Mouse (Mus musculus): Measurements from ENCODE around the gene Cpvl. TPM values are rescaled to one million over a fixed set of nuclear protein-coding genes. Genes with fewer than 3 reads are reported as not detected.

Gene Cpvl
- polyA plus RNA-seq, 1 experiment from 2014 or later: not detected

DNA sequence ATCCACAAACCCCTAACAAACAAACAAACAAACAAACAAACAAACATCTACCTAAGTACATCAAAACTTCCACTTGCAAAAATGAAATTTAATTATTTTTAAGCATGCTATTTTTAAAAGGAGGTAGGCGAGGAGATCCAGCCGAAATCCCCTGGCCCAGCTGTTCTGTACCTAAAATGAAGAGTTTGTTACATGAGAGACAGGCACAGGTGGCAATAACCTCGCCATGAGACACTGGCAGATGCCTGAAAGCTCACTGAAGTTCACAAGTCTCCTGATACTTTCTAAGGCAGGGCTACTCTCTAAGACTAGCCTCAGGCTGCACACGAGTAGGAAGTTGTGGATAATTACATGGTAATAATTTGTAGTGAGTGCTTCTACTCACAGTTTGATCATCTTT lies 26.8 kb upstream of the Cpvl start:
- Histone ChIP-seq H3K27me3 (replicated peaks; ENCODE audit: control insufficient read depth, insufficient read depth, low read length) (no peaks in the 10 kb centered on the region), H3K27ac (ENCODE audit: low read depth, low read length) (no peak overlapping the region), H3K4me3 (ENCODE audit: low read depth, low read length) (no peak overlapping the region), H3K36me3 (ENCODE audit: control insufficient read depth, insufficient read depth, low read length) (no peaks in the 10 kb centered on the region), H3K9me3 (replicated peaks; ENCODE audit: control insufficient read depth, low read length) (no peaks in the 10 kb centered on the region), H3K4me1 (ENCODE audit: control insufficient read depth, insufficient read depth, low read length) (peaks cover 3% of the 10 kb centered on the region; the same call in 1 of the 2 replicates), H3K9ac (ENCODE audit: low read length) (no peak overlapping the region), H3K4me2 (ENCODE audit: low read length) (no peak overlapping the region)
- no peak for ATAC-seq
- no peak for DNase-seq (ENCODE audit: low spot score)
- WGBS: 87% methylated on average over 4 of the region's 4 CpGs

- WGBS: 89% methylated on average over 3 of the region's 3 CpGs
- DNase-seq (ENCODE audit: low spot score): no peak
- Histone ChIP-seq H3K27ac (ENCODE audit: low read depth, low read length) (no peak overlapping the region), H3K9ac (ENCODE audit: low read length) (no peak overlapping the region), H3K4me3 (ENCODE audit: low read depth, low read length) (no peak overlapping the region), H3K36me3 (ENCODE audit: control insufficient read depth, insufficient read depth, low read length) (no peaks in the 10 kb centered on the region), H3K9me3 (replicated peaks; ENCODE audit: control insufficient read depth, low read length) (peaks cover 2% of the 10 kb centered on the region; the same call in 1 of the 2 replicates), H3K27me3 (replicated peaks; ENCODE audit: control insufficient read depth, insufficient read depth, low read length) (no peaks in the 10 kb centered on the region), H3K4me2 (ENCODE audit: low read length) (no peak overlapping the region), H3K4me1 (ENCODE audit: control insufficient read depth, insufficient read depth, low read length) (no peaks in the 10 kb centered on the region)
- ATAC-seq: no peak
Measured at GRCm38 (mm10) chr6:53996226-53996955, 17.9 kb upstream of the Cpvl start.

GRCm38 (mm10) chr6:53995519-53995918 lies 17.0 kb upstream of the Cpvl start:
- H3K27me3 ChIP-seq (replicated peaks; ENCODE audit: control insufficient read depth, insufficient read depth, low read length): no peaks in the 10 kb centered on the region
- DNase-seq (ENCODE audit: low spot score) (no peak), ATAC-seq (no peak)
- H3K9me3 ChIP-seq (replicated peaks; ENCODE audit: control insufficient read depth, low read length): peaks cover 2% of the 10 kb centered on the region; the same call in 1 of the 2 replicates
- H3K9ac ChIP-seq (ENCODE audit: low read length): no peak overlapping the region
- no peak overlapping the region for H3K4me3 ChIP-seq (ENCODE audit: low read depth, low read length)
- WGBS: 80% methylated on average over 4 of the region's 4 CpGs
- no peaks in the 10 kb centered on the region for H3K36me3 ChIP-seq (ENCODE audit: control insufficient read depth, insufficient read depth, low read length)
- H3K4me1 ChIP-seq (ENCODE audit: control insufficient read depth, insufficient read depth, low read length): no peaks in the 10 kb centered on the region
- H3K27ac ChIP-seq (ENCODE audit: low read depth, low read length): no peak overlapping the region
- H3K4me2 ChIP-seq (ENCODE audit: low read length): no peak overlapping the region

- H3K9me3 ChIP-seq (replicated peaks; ENCODE audit: control insufficient read depth, low read length): peaks cover 2% of the 10 kb centered on the region; the same call in 1 of the 2 replicates
- 60% methylated on average over 3 of the region's 3 CpGs for WGBS
- H3K27ac ChIP-seq (ENCODE audit: low read depth, low read length): no peak overlapping the region
- ATAC-seq (no peak), DNase-seq (ENCODE audit: low spot score) (no peak)
- no peak overlapping the region for H3K4me3 ChIP-seq (ENCODE audit: low read depth, low read length)
- no peaks in the 10 kb centered on the region for H3K4me1 ChIP-seq (ENCODE audit: control insufficient read depth, insufficient read depth, low read length)
- H3K4me2 ChIP-seq (ENCODE audit: low read length): no peak overlapping the region
- H3K36me3 ChIP-seq (ENCODE audit: control insufficient read depth, insufficient read depth, low read length): no peaks in the 10 kb centered on the region
- no peaks in the 10 kb centered on the region for H3K27me3 ChIP-seq (replicated peaks; ENCODE audit: control insufficient read depth, insufficient read depth, low read length)
- H3K9ac ChIP-seq (ENCODE audit: low read length): no peak overlapping the region
Measured at GRCm38 (mm10) chr6:53992386-53992785, 13.9 kb upstream of the Cpvl start.

DNA sequence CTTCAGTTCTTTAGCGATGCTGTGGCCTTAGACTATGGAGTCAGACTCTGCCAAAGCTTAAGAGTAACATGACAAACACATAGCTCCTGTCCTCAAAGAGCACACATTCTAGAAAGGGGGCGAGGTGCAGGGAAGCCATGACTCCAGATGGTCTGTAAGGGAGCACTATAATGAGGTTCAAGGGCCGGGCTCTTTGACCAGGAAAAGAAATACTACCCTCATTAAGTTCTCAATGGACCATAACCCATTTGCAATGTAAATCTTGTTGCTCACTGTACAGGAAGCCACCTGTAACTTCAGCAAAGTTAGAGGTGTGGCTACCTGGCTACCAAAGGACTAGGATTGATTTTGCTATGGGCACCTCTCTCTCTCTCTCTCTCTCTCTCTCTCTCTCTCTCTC lies 8.8 kb upstream of the Cpvl start:
- no peak overlapping the region for H3K9ac ChIP-seq (ENCODE audit: low read length)
- DNase-seq (ENCODE audit: low spot score): no peak
- H3K4me3 ChIP-seq (ENCODE audit: low read depth, low read length): no peak overlapping the region
- no peaks in the 10 kb centered on the region for H3K27me3 ChIP-seq (replicated peaks; ENCODE audit: control insufficient read depth, insufficient read depth, low read length)
- 81% methylated on average over 3 of the region's 3 CpGs for WGBS
- peaks cover under 1% of the 10 kb centered on the region; the same call in 1 of the 2 replicates for H3K4me1 ChIP-seq (ENCODE audit: control insufficient read depth, insufficient read depth, low read length)
- no peak for ATAC-seq
- no peak overlapping the region for H3K27ac ChIP-seq (ENCODE audit: low read depth, low read length)
- H3K36me3 ChIP-seq (ENCODE audit: control insufficient read depth, insufficient read depth, low read length): no peaks in the 10 kb centered on the region
- H3K4me2 ChIP-seq (ENCODE audit: low read length): no peak overlapping the region
- no peaks in the 10 kb centered on the region for H3K9me3 ChIP-seq (replicated peaks; ENCODE audit: control insufficient read depth, low read length)

DNA sequence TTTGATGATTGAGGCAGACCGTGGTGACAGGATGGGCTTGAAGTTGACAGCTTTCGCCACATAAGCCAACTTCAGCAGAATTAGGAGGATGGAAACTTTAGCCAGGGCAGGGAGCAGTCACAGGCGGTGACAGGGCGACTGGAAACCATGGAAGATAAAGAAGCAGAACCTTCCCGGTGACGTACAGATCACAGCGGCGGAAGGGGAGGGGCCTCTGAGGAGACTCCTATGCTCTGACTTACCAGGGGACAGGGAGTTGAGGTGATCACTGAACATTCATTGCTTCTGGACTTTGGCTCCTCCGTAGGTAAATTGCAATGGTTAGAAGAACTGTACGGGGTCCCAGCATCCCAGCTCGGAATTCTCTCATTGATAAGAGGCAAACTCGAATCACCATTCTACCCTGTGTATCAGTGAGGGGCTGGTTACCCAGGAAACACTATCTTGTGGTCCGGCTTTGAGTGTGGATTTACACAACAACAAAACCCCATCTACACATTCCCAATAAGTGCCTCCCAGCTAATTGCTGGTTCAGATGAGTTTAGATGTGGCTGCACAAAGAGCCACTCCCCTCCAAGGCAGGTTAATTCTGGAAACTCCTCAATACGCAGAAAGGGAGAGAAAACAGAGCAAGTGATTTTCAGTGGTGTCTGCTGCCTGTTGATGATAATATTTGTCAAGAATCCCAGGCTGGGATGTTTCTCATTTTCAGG lies 8.0 kb upstream of the Cpvl start:
- H3K4me2 ChIP-seq (ENCODE audit: low read length): no peak overlapping the region
- WGBS: 78% methylated on average over 14 of the region's 14 CpGs
- H3K27me3 ChIP-seq (replicated peaks; ENCODE audit: control insufficient read depth, insufficient read depth, low read length): no peaks in the 10 kb centered on the region
- no peak overlapping the region for H3K9ac ChIP-seq (ENCODE audit: low read length)
- DNase-seq (ENCODE audit: low spot score) (no peak), ATAC-seq (no peak)
- H3K27ac ChIP-seq (ENCODE audit: low read depth, low read length): no peak overlapping the region
- H3K36me3 ChIP-seq (ENCODE audit: control insufficient read depth, insufficient read depth, low read length): no peaks in the 10 kb centered on the region
- H3K4me1 ChIP-seq (ENCODE audit: control insufficient read depth, insufficient read depth, low read length): peaks cover 3% of the 10 kb centered on the region; the same call in 1 of the 2 replicates
- H3K4me3 ChIP-seq (ENCODE audit: low read depth, low read length): no peak overlapping the region
- no peaks in the 10 kb centered on the region for H3K9me3 ChIP-seq (replicated peaks; ENCODE audit: control insufficient read depth, low read length)

DNA sequence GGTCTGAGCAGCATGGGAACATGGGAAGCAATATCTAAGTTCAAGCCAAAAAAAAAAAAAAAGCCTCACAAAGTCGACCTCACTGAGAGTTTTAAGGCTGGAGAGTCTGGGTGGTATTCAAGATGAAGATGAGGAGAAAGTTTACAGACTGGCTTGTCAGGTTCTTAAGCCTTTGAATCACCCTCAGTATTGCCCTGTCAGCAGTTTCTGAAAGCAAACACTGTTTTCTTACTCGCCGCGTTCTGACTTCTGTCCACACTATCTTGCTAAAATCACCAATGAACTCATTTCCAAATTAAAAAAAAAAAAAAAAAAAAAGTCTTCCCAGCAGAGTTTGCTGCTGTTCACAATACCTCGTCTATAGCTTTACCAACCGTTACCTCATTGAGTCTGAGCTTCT lies 5.3 kb upstream of the Cpvl start:
- no peaks in the 10 kb centered on the region for H3K9me3 ChIP-seq (replicated peaks; ENCODE audit: control insufficient read depth, low read length)
- 86% methylated on average over 6 of the region's 6 CpGs for WGBS
- H3K4me1 ChIP-seq (ENCODE audit: control insufficient read depth, insufficient read depth, low read length): peaks cover 3% of the 10 kb centered on the region; the same call in 1 of the 2 replicates
- no peaks in the 10 kb centered on the region for H3K36me3 ChIP-seq (ENCODE audit: control insufficient read depth, insufficient read depth, low read length)
- no peak overlapping the region for H3K9ac ChIP-seq (ENCODE audit: low read length)
- no peak overlapping the region for H3K27ac ChIP-seq (ENCODE audit: low read depth, low read length)
- no peak for DNase-seq (ENCODE audit: low spot score)
- ATAC-seq: no peak
- H3K4me2 ChIP-seq (ENCODE audit: low read length): no peak overlapping the region
- H3K27me3 ChIP-seq (replicated peaks; ENCODE audit: control insufficient read depth, insufficient read depth, low read length): no peaks in the 10 kb centered on the region
- H3K4me3 ChIP-seq (ENCODE audit: low read depth, low read length): no peak overlapping the region

GRCm38 (mm10) chr6:53982612-53983011 lies 4.1 kb upstream of the Cpvl start:
- no peaks in the 10 kb centered on the region for H3K27me3 ChIP-seq (replicated peaks; ENCODE audit: control insufficient read depth, insufficient read depth, low read length)

DNA sequence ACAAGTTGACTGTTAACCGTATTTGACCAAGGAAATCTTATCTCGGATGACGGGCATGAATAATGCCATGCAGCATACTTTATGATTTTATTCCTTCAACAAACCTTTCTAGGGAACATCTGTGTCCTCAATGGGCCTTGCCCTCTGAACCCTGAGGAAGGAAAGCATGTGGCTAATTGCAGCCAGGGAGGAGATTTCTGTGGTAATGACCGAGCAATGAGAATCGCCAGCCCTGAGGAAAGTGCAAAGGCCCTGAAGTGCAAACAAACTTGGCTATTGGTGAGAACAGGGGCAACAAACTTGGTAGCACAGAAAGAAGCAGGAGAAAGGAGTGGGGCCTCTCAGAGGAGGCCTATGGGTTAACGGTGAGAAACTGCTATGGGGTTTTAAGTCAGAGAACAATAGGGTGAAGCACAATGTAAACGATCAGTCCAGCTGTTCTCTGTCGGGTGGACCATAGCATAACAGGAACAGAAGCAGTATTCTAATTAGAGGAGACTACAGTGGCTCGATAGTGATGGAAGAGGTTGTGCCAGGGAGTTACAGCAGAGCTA lies 3.7 kb upstream of the Cpvl start:
- H3K9ac ChIP-seq (ENCODE audit: low read length): no peak overlapping the region
- H3K27ac ChIP-seq (ENCODE audit: low read depth, low read length): no peak overlapping the region
- H3K9me3 ChIP-seq (replicated peaks; ENCODE audit: control insufficient read depth, low read length): no peaks in the 10 kb centered on the region
- H3K4me3 ChIP-seq (ENCODE audit: low read depth, low read length): no peak overlapping the region
- no peaks in the 10 kb centered on the region for H3K27me3 ChIP-seq (replicated peaks; ENCODE audit: control insufficient read depth, insufficient read depth, low read length)
- no peak overlapping the region for H3K4me2 ChIP-seq (ENCODE audit: low read length)
- WGBS: 42% methylated on average over 9 of the region's 9 CpGs
- no peak for DNase-seq (ENCODE audit: low spot score)
- H3K4me1 ChIP-seq (ENCODE audit: control insufficient read depth, insufficient read depth, low read length): peaks cover 3% of the 10 kb centered on the region; the same call in 1 of the 2 replicates
- H3K36me3 ChIP-seq (ENCODE audit: control insufficient read depth, insufficient read depth, low read length): no peaks in the 10 kb centered on the region
- no peak for ATAC-seq

More at GRCm38 (mm10) chr6:53982612-53983011, 4.1 kb upstream of the Cpvl start:
- Histone ChIP-seq H3K27ac (ENCODE audit: low read depth, low read length) (no peak overlapping the region), H3K9ac (ENCODE audit: low read length) (no peak overlapping the region), H3K9me3 (replicated peaks; ENCODE audit: control insufficient read depth, low read length) (no peaks in the 10 kb centered on the region), H3K4me2 (ENCODE audit: low read length) (no peak overlapping the region), H3K4me1 (ENCODE audit: control insufficient read depth, insufficient read depth, low read length) (peaks cover 3% of the 10 kb centered on the region; the same call in 1 of the 2 replicates), H3K4me3 (ENCODE audit: low read depth, low read length) (no peak overlapping the region), H3K36me3 (ENCODE audit: control insufficient read depth, insufficient read depth, low read length) (no peaks in the 10 kb centered on the region)
- no peak for ATAC-seq
- no peak for DNase-seq (ENCODE audit: low spot score)
- 67% methylated on average over 4 of the region's 4 CpGs for WGBS

Data from forebrain, embryonic 14.5 days (tissue).